Mouse (Mus musculus): ENCODE results near the gene Iqub.
A peak's percentile ranks its signal among the peaks of the same experiment; 100 is the strongest.

Gene Iqub

GRCm38 (mm10) chr6:24514552-24515284 is at the start of gene Iqub:
Gene Iqub (minus strand): TSS chr6:24515067.
- DNase-seq (ENCODE audit: extremely low read depth, insufficient read length, low spot score), result no peak

- DNase-seq (ENCODE audit: extremely low read depth, insufficient read length, low spot score), result no peak
Observed at GRCm38 (mm10) chr6:24564081-24564480, 49.2 kb upstream of the Iqub start.

- no peak for DNase-seq (ENCODE audit: extremely low read depth, insufficient read length, low spot score)
Observed at GRCm38 (mm10) chr6:24555488-24555887, 40.6 kb upstream of the Iqub start.

- DNase-seq (ENCODE audit: extremely low read depth, insufficient read length, low spot score), result no peak
Observed at GRCm38 (mm10) chr6:24554427-24555086, 39.7 kb upstream of the Iqub start.

- no peak for DNase-seq (ENCODE audit: extremely low read depth, insufficient read length, low spot score)
Observed at GRCm38 (mm10) chr6:24552046-24552445, 37.2 kb upstream of the Iqub start.

GRCm38 (mm10) chr6:24549801-24550200 is 34.9 kb upstream of the Iqub start:
- no peak for DNase-seq (ENCODE audit: extremely low read depth, insufficient read length, low spot score)

GRCm38 (mm10) chr6:24546716-24547420 is 32.0 kb upstream of the Iqub start:
- DNase-seq (ENCODE audit: extremely low read depth, insufficient read length, low spot score), result no peak

GRCm38 (mm10) chr6:24543119-24543591 is 28.3 kb upstream of the Iqub start:
- no peak for DNase-seq (ENCODE audit: extremely low read depth, insufficient read length, low spot score)

- DNase-seq (ENCODE audit: extremely low read depth, insufficient read length, low spot score), result no peak
Observed at GRCm38 (mm10) chr6:24542393-24542792, 27.5 kb upstream of the Iqub start.

GRCm38 (mm10) chr6:24540106-24540505 is 25.2 kb upstream of the Iqub start:
- no peak for DNase-seq (ENCODE audit: extremely low read depth, insufficient read length, low spot score)

- DNase-seq (ENCODE audit: extremely low read depth, insufficient read length, low spot score), result no peak
Observed at GRCm38 (mm10) chr6:24538435-24538834, 23.6 kb upstream of the Iqub start.

GRCm38 (mm10) chr6:24532804-24533203 is 17.9 kb upstream of the Iqub start:
- no peak for DNase-seq (ENCODE audit: extremely low read depth, insufficient read length, low spot score)

- no peak for DNase-seq (ENCODE audit: extremely low read depth, insufficient read length, low spot score)
Observed at GRCm38 (mm10) chr6:24530711-24531420, 16.0 kb upstream of the Iqub start.

- no peak for DNase-seq (ENCODE audit: extremely low read depth, insufficient read length, low spot score)
Observed at GRCm38 (mm10) chr6:24530166-24530565, 15.3 kb upstream of the Iqub start.

GRCm38 (mm10) chr6:24528064-24528243 is 13.1 kb upstream of the Iqub start, which contains the start of gene Asb15:
Gene Asb15 (plus strand): TSS chr6:24528144.
- DNase-seq (ENCODE audit: extremely low read depth, insufficient read length, low spot score), result no peak

- peak; percentile 90 for DNase-seq (ENCODE audit: extremely low read depth, insufficient read length, low spot score)
Observed at GRCm38 (mm10) chr6:24527155-24528063, 12.5 kb upstream of the Iqub start, which contains the start of gene Ndufa5. Gene Ndufa5 (minus strand): TSS chr6:24528013.

- DNase-seq (ENCODE audit: extremely low read depth, insufficient read length, low spot score), result no peak
Observed at GRCm38 (mm10) chr6:24525705-24526104, 10.8 kb upstream of the Iqub start.

- no peak for DNase-seq (ENCODE audit: extremely low read depth, insufficient read length, low spot score)
Observed at GRCm38 (mm10) chr6:24516197-24516596, 1.3 kb upstream of the Iqub start.

GRCm38 (mm10) chr6:24504141-24504540 is 10.7 kb downstream of the Iqub start:
- no peak for DNase-seq (ENCODE audit: extremely low read depth, insufficient read length, low spot score)

- DNase-seq (ENCODE audit: extremely low read depth, insufficient read length, low spot score), result no peak
Observed at GRCm38 (mm10) chr6:24490341-24490740, 24.5 kb downstream of the Iqub start.

Data from 3134 (cell line).